Mouse (Mus musculus) midbrain, embryonic 14.5 days (tissue): ENCODE results near the gene Atp13a1. TPM values are rescaled to one million over a fixed set of nuclear protein-coding genes. Genes with fewer than 3 reads are reported as not detected.

ENCODE experiments used
- ATAC-seq: fragments of 200-750 bp; cut with Nextera tagmentation; 2 replicates; pipeline ENCODE4 v1.8.0; 2017; ENCODE audit warnings: moderate number of reproducible peaks, moderate library complexity; ENCODE audit not compliant: low FRiP score, low TSS enrichment
- DNase-seq: peaks from one replicate; pipeline ENCODE4 v3.0.0-alpha.2; 2015
- H3K27ac ChIP-seq: fragments of 300-500 bp; sonication (generic); replicated peaks from 2 replicates; pipeline ENCODE4 v1.5.1; 2014; ENCODE audit warnings: mild to moderate bottlenecking, low read depth, low read length, moderate library complexity
- H3K27me3 ChIP-seq: fragments of 300-500 bp; sonication (generic); 2 replicates; pipeline ENCODE4 v1.6.1; 2014; ENCODE audit warnings: low read length, control low read depth, mixed read lengths; ENCODE audit not compliant: control insufficient read depth, insufficient read depth
- H3K36me3 ChIP-seq: fragments of 300-500 bp; sonication (generic); 2 replicates; pipeline ENCODE4 v1.6.1; 2014; ENCODE audit warnings: low read length, control low read depth; ENCODE audit not compliant: control insufficient read depth, insufficient read depth
- H3K4me1 ChIP-seq: fragments of 300-500 bp; sonication (generic); 2 replicates; pipeline ENCODE4 v1.6.1; 2014; ENCODE audit warnings: mild to moderate bottlenecking, antibody characterized with exemption, low read length, control low read depth; ENCODE audit not compliant: control insufficient read depth, insufficient read depth
- H3K4me2 ChIP-seq: fragments of 300-500 bp; sonication (generic); 2 replicates; pipeline ENCODE4 v1.6.1; 2014; ENCODE audit warnings: mild to moderate bottlenecking, low read length, moderate library complexity
- H3K4me3 ChIP-seq: fragments of 300-500 bp; sonication (generic); replicated peaks from 2 replicates; pipeline ENCODE4 v1.5.1; 2014; ENCODE audit warnings: low read depth, low read length
- H3K9ac ChIP-seq: fragments of 300-500 bp; sonication (generic); replicated peaks from 2 replicates; pipeline ENCODE4 v1.6.1; 2014; ENCODE audit warnings: mild to moderate bottlenecking, low read length, moderate library complexity
- H3K9me3 ChIP-seq: fragments of 300-500 bp; sonication (generic); 2 replicates; pipeline ENCODE4 v1.6.1; 2016; ENCODE audit warnings: low read length, control low read depth, mixed read lengths; ENCODE audit not compliant: control insufficient read depth
- WGBS: fragments of 180-500 bp; shearing (Covaris S2); extraction: QIAGEN DNeasy Blood & Tissue Kit; methylation state at CpG from one replicate; pipeline ENCODE4 v1.1.7; 2014; 5-methylcytosine and 5-hydroxymethylcytosine counted together
- polyA plus RNA-seq: library from polyadenylated mRNA; unstranded; fragments of >200 nt; fragmentation: Nextera tagmentation; extraction: Ambion mirVana; gene quantifications from 2 replicates; pipeline ENCODE4 v1.2.1, GENCODE M21; 2014

Gene Atp13a1
- polyA plus RNA-seq, 1 experiment from 2014 or later, result 50.6 TPM

DNA sequence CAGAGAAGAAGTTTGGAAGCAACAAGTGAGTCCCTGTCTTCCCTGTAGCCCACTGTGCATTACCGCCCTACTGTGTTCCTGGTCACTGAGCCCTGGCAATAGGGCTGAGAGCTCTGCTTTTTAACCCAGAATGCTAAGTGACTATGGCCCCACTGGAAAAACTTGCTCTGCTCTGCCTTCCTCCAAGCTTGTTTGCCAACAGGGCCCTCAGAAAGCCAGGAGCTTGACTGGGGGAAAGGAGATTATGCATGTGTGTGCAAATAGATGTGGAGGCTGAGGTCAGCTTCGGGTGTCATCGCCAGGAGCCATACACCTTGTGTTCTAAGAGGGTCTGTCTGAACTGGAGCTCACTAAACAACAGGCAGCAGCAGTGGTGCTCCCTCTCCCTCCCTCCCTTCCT lies 3.1 kb downstream of the Atp13a1 start:
- 96% methylated on average over 3 of the region's 3 CpGs for WGBS
- no peaks in the 10 kb centered on the region for H3K9me3 ChIP-seq
- no peak for ATAC-seq
- H3K4me3 ChIP-seq, result no peak overlapping the region
- H3K36me3 ChIP-seq, result peaks cover 59% of the 10 kb centered on the region
- H3K27ac ChIP-seq, result no peak overlapping the region
- H3K9ac ChIP-seq, result no peak overlapping the region
- no peak overlapping the region for H3K4me2 ChIP-seq
- H3K27me3 ChIP-seq, result no peaks in the 10 kb centered on the region
- peaks cover 13% of the 10 kb centered on the region for H3K4me1 ChIP-seq
- no peak for DNase-seq

GRCm38 (mm10) chr8:69794901-69795300 lies 3.9 kb downstream of the Atp13a1 start:
- ATAC-seq, result no peak

GRCm38 (mm10) chr8:69796721-69797345 lies 5.9 kb downstream of the Atp13a1 start:
- no peak overlapping the region for H3K27ac ChIP-seq
- H3K9ac ChIP-seq, result no peak overlapping the region
- no peaks in the 10 kb centered on the region for H3K9me3 ChIP-seq
- no peak overlapping the region for H3K4me3 ChIP-seq
- no peaks in the 10 kb centered on the region for H3K27me3 ChIP-seq
- ATAC-seq, result no peak
- DNase-seq, result no peak
- H3K4me2 ChIP-seq, result no peak overlapping the region
- WGBS, result 95% methylated on average over 16 of the region's 16 CpGs
- peaks cover 86% of the 10 kb centered on the region for H3K36me3 ChIP-seq
- peaks cover 12% of the 10 kb centered on the region for H3K4me1 ChIP-seq

More at GRCm38 (mm10) chr8:69794901-69795300, 3.9 kb downstream of the Atp13a1 start:
- Histone ChIP-seq H3K27ac (no peak overlapping the region), H3K4me1 (peaks cover 13% of the 10 kb centered on the region), H3K4me2 (no peak overlapping the region), H3K9ac (no peak overlapping the region), H3K27me3 (no peaks in the 10 kb centered on the region), H3K36me3 (peaks cover 67% of the 10 kb centered on the region), H3K9me3 (no peaks in the 10 kb centered on the region), H3K4me3 (no peak overlapping the region)
- WGBS, result 95% methylated on average over 6 of the region's 6 CpGs
- no peak for DNase-seq

DNA sequence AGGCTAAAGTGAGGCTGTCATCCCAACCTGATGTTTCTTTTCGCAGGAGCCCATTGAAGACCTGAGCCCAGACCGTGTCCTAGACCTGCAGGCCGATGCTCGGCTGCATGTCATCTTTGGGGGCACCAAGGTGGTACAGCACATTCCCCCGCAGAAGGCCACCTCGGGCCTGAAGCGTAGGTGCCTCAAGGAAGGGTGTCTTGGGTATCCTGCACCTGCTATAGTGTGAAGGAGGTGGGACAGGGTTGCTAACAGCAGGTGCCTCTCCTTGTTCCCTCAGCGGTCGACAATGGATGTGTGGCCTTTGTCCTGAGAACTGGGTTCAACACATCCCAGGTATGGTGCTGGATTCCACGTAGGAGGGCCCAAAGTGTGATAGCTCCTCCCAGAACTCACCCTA lies 6.7 kb downstream of the Atp13a1 start:
- no peak for ATAC-seq
- no peak for DNase-seq
- H3K36me3 ChIP-seq, result peaks cover 94% of the 10 kb centered on the region
- no peaks in the 10 kb centered on the region for H3K9me3 ChIP-seq
- H3K27ac ChIP-seq, result no peak overlapping the region
- no peak overlapping the region for H3K4me2 ChIP-seq
- H3K4me3 ChIP-seq, result no peak overlapping the region
- no peaks in the 10 kb centered on the region for H3K27me3 ChIP-seq
- H3K4me1 ChIP-seq, result peaks cover 3% of the 10 kb centered on the region; the same call in 1 of the 2 replicates
- no peak overlapping the region for H3K9ac ChIP-seq
- 93% methylated on average over 10 of the region's 10 CpGs for WGBS

DNA sequence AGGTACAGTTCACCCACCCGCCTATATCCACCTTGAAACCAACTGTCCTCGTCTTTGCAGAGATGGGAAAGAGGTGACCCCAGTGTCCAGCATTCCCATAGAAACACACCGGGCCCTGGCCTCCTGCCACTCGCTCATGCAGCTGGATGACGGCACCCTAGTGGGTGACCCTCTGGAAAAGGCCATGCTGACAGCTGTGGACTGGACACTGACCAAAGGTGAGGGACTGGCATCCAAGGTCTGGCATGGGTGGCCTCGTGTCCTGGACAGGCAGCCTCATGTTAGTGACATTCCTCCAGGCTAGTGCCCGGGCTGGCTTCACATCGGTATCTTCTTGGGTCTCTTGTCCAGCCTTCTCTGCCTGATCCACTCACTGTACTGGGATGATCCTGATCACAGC lies 8.3 kb downstream of the Atp13a1 start:
- no peak overlapping the region for H3K4me2 ChIP-seq
- H3K36me3 ChIP-seq, result peaks cover 99% of the 10 kb centered on the region
- H3K9ac ChIP-seq, result no peak overlapping the region
- no peaks in the 10 kb centered on the region for H3K4me1 ChIP-seq
- ATAC-seq (no peak), DNase-seq (no peak)
- H3K9me3 ChIP-seq, result no peaks in the 10 kb centered on the region
- H3K4me3 ChIP-seq, result no peak overlapping the region
- 96% methylated on average over 8 of the region's 8 CpGs for WGBS
- no peaks in the 10 kb centered on the region for H3K27me3 ChIP-seq
- H3K27ac ChIP-seq, result no peak overlapping the region

GRCm38 (mm10) chr8:69799946-69800345 lies 9.0 kb downstream of the Atp13a1 start:
- DNase-seq, result no peak
- WGBS, result 93% methylated on average over 5 of the region's 5 CpGs
- Histone ChIP-seq H3K9ac (no peak overlapping the region), H3K9me3 (no peaks in the 10 kb centered on the region), H3K27ac (no peak overlapping the region), H3K4me2 (no peak overlapping the region), H3K36me3 (peaks cover 98% of the 10 kb centered on the region), H3K27me3 (no peaks in the 10 kb centered on the region), H3K4me3 (no peak overlapping the region), H3K4me1 (no peaks in the 10 kb centered on the region)
- ATAC-seq, result no peak

DNA sequence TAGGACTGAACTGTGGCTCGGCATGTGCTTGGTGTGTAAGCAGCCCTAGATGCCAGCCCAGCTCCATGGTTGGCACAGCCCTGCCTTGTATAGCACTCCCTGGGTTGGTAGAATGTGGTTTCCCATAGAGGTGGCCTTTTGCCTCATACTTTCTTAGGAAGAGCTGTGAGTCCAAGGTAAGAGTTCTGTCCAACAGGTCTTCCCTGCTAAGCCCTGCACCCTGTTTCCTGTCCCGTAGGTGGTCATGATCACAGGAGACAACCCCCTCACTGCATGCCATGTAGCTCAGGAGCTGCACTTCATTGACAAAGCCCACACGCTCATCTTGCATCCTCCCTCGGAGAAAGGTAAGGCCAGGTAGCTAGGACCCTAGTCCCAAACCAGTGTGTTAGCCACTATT lies 10.8 kb downstream of the Atp13a1 start:
- Histone ChIP-seq H3K36me3 (peaks cover 98% of the 10 kb centered on the region), H3K9ac (no peak overlapping the region), H3K9me3 (no peaks in the 10 kb centered on the region), H3K4me3 (no peak overlapping the region), H3K4me1 (no peaks in the 10 kb centered on the region), H3K4me2 (no peak overlapping the region), H3K27ac (no peak overlapping the region), H3K27me3 (no peaks in the 10 kb centered on the region)
- DNase-seq (no peak), ATAC-seq (no peak)
- 95% methylated on average over 4 of the region's 4 CpGs for WGBS

- no peak overlapping the region for H3K4me3 ChIP-seq
- no peak overlapping the region for H3K4me2 ChIP-seq
- no peaks in the 10 kb centered on the region for H3K9me3 ChIP-seq
- H3K27ac ChIP-seq, result no peak overlapping the region
- no peak for ATAC-seq
- H3K4me1 ChIP-seq, result no peaks in the 10 kb centered on the region
- H3K27me3 ChIP-seq, result no peaks in the 10 kb centered on the region
- DNase-seq, result no peak
- peaks cover 98% of the 10 kb centered on the region for H3K36me3 ChIP-seq
- H3K9ac ChIP-seq, result no peak overlapping the region
Measured at GRCm38 (mm10) chr8:69802216-69802615, 11.3 kb downstream of the Atp13a1 start.

GRCm38 (mm10) chr8:69803366-69803765 lies 12.4 kb downstream of the Atp13a1 start:
- peaks cover 97% of the 10 kb centered on the region for H3K36me3 ChIP-seq
- H3K9me3 ChIP-seq, result no peaks in the 10 kb centered on the region
- no peak overlapping the region for H3K9ac ChIP-seq
- DNase-seq, result no peak
- WGBS, result 95% methylated on average over 7 of the region's 7 CpGs
- H3K27ac ChIP-seq, result no peak overlapping the region
- peaks cover 3% of the 10 kb centered on the region; the same call in 1 of the 2 replicates for H3K4me1 ChIP-seq
- ATAC-seq, result no peak
- H3K4me2 ChIP-seq, result no peak overlapping the region
- no peaks in the 10 kb centered on the region for H3K27me3 ChIP-seq
- H3K4me3 ChIP-seq, result no peak overlapping the region
